Mouse (Mus musculus) frontal cortex, adult 2 months (tissue): ENCODE measurements around the gene Adat2. TPM values are rescaled to one million over a fixed set of nuclear protein-coding genes. Genes with fewer than 3 reads are reported as not detected.

Source experiments
- DNase-seq, 2 experiments: peaks; one replicate each; pipeline ENCODE4 v3.0.0; 2022; ENCODE audit warnings: low spot score in 1 of 2; ENCODE audit errors: extremely low spot score in 1 of 2
- polyA plus RNA-seq: library from polyadenylated mRNA; depleted of rRNA; stranded (reverse); fragments of >200 nt; gene quantifications from 2 replicates; pipeline ENCODE4 v1.2.3, GENCODE M21; 2012; rRNA removed

Gene Adat2
- polyA plus RNA-seq, 1 experiment = 8.1 TPM

DNA sequence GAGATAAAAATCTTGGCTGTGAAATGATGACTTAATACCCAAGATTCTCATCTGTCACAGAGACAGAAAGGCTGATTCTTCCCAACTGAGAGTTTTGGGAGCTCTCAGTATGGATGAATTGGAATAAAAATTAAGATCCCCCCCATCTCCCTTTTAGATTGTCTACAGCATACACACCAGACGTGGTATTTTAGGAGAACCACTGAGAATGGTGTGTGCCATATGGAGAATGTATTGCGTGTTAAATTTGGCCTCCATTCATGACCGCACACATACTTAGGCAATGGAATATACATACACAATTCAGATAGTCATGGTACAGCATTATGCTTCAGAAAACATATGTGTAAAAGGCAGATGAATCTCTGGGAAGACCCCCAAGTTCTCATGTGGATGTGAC is 40.8 kb downstream of the Adat2 start:
- no peak for DNase-seq

DNA sequence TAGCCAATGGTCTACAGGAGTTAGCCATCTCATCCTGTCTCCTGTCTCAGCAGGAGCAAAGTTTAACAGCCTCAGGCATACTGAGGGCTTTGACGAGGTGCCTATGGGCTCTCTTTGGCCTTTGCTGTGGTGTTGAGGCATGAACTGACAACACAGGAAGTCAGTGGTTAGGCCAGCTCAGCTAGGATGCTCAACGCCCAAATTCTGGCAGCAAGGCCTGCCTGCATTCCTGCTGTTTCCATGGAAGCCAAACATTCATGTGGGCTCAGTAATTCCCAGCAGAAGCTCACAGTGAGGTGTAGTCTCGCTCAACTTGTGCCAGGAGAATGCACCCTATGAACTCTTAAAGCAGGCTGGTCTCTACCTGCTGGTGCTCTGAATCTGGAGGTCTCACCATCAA is 43.4 kb downstream of the Adat2 start:
- peak in 1 of 2 experiments; percentile 50 for DNase-seq

DNA sequence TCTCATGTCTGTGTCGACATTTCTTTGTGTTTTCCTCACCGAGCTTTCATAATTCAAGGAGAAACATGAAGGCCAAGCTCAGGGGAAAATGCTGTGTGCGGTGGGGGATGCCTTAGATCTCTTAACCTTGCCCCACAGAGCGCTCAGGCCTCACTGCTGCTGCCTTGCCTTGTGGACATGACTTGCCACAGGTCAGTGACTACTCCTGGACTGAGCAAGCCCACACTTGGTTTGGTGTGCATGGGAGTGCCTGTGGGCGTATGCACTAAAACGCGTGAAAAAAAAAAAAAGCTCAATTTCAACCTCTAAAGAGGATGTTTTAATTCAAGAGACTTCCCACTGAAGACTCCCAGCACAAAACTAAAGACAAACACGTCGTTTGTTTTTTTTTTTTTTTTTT is 44.2 kb downstream of the Adat2 start:
- DNase-seq = no peak

DNA sequence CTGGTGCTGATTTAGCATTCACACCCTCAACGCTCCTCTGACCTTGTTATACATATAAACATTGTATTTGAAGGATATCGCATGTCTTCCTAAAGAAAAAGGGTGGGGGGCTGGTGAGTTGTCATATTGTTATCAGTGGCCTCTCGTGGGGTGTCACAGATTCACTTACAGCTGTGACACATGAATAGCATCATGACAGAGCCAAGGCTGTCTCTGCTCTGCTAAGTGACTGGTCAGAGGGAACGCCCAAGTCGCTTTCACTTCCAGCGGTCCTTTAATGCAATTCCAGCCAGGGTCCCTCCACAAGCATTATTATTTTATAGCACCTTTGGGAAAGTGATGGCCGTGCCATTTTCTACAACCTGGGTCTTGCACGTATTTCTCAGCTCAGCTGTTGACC is 44.8 kb downstream of the Adat2 start:
- DNase-seq = no peak

DNA sequence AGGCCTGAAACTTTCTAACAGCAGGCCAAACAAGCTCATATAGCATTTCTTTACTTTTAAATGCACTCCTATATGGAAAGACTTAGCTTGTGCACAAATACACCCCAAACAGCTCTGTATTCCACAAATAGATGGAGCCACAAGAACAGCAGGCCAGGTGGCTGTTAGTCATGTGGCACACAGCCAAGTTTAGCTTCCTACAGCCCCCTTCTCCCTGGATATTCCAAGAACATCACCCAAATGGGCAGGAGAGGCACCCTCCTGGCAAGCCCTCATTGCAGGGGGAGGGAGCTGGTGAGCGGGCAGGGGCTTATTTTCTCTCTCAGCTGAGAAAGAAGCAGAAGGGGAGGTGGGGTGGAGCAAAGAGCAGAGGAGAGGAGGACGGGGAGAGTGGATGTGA is 48.2 kb downstream of the Adat2 start:
- DNase-seq = peak; percentile 30 to 72

Other genes with a start within 250 kb of the Adat2 start
- gene Phactr2, start 78.5 kb upstream of the Adat2 start, polyA plus RNA-seq = 14.5 and 16.0 TPM in 2 replicates
- gene Fuca2, start 53.4 kb upstream of the Adat2 start, polyA plus RNA-seq = 45.3 and 49.9 TPM in 2 replicates
- 31.7 and 32.8 TPM in 2 replicates for gene Pex3, start 248 bp downstream of the Adat2 start, polyA plus RNA-seq